Mouse (Mus musculus) heart, embryonic 14.5 days (tissue): Measurements from ENCODE around the gene Hmgcr. TPM values are rescaled to one million over a fixed set of nuclear protein-coding genes. Genes with fewer than 3 reads are reported as not detected.

Source experiments
- ATAC-seq: fragments of 200-750 bp; cut with Nextera tagmentation; 2 replicates; pipeline ENCODE4 v1.8.0; 2017; ENCODE audit warnings: low read depth, moderate TSS enrichment; ENCODE audit not compliant: insufficient number of reproducible peaks, insufficient read depth, low FRiP score
- H3K27ac ChIP-seq, 2 experiments: fragments of 200-500 bp in 1 of 2; fragments of 300-500 bp in 1 of 2; sonication (generic) in 1 of 2; replicated peaks in 1 of 2; 2 replicates each; pipeline ENCODE4 v1.5.1; 2012 to 2014; ENCODE audit warnings: low read depth in 2 of 2, low read length in 2 of 2, control low read depth in 1 of 2, mild to moderate bottlenecking in 1 of 2, mixed read lengths in 1 of 2; ENCODE audit not compliant: control insufficient read depth in 1 of 2, insufficient read depth in 1 of 2
- H3K27me3 ChIP-seq: fragments of 300-500 bp; sonication (generic); 2 replicates; pipeline ENCODE4 v1.6.1; 2014; ENCODE audit warnings: mild to moderate bottlenecking, low read length, control low read depth; ENCODE audit not compliant: control insufficient read depth, insufficient read depth
- H3K36me3 ChIP-seq: fragments of 300-500 bp; sonication (generic); 2 replicates; pipeline ENCODE4 v1.6.1; 2014; ENCODE audit warnings: mild to moderate bottlenecking, control low read depth, low read length, mixed read lengths; ENCODE audit not compliant: control insufficient read depth, insufficient read depth
- H3K4me1 ChIP-seq, 2 experiments: fragments of 200-500 bp in 1 of 2; fragments of 300-500 bp in 1 of 2; sonication (generic) in 1 of 2; 2 replicates each; pipeline ENCODE4 v1.6.1; 2012 to 2014; ENCODE audit warnings: low read length in 2 of 2, control low read depth in 1 of 2, mixed read lengths in 1 of 2; ENCODE audit not compliant: control insufficient read depth in 2 of 2, insufficient read depth in 2 of 2
- H3K4me2 ChIP-seq: fragments of 300-500 bp; sonication (generic); 2 replicates; pipeline ENCODE4 v1.6.1; 2014; ENCODE audit warnings: mild to moderate bottlenecking, low read length
- H3K4me3 ChIP-seq, 2 experiments: fragments of 200-500 bp in 1 of 2; fragments of 300-500 bp in 1 of 2; sonication (generic) in 1 of 2; 2 replicates each; pipeline ENCODE4 v1.5.1; 2012 to 2014; ENCODE audit warnings: low read length in 2 of 2, mild to moderate bottlenecking in 2 of 2, control low read depth in 1 of 2, low read depth in 1 of 2, moderate library complexity in 1 of 2; ENCODE audit not compliant: control insufficient read depth in 1 of 2, insufficient read depth in 1 of 2
- H3K9ac ChIP-seq: fragments of 300-500 bp; sonication (generic); 2 replicates; pipeline ENCODE4 v1.6.1; 2014; ENCODE audit warnings: mild to moderate bottlenecking, low read length
- H3K9me3 ChIP-seq: fragments of 300-500 bp; sonication (generic); 2 replicates; pipeline ENCODE4 v1.6.1; 2016; ENCODE audit warnings: low read length, control low read depth; ENCODE audit not compliant: control insufficient read depth
- WGBS: fragments of 180-500 bp; shearing (Covaris S2); extraction: QIAGEN DNeasy Blood & Tissue Kit; methylation state at CpG from one replicate; pipeline ENCODE4 v1.1.7; 2014; 5-methylcytosine and 5-hydroxymethylcytosine counted together
- polyA plus RNA-seq: library from polyadenylated mRNA; unstranded; fragments of >200 nt; fragmentation: Nextera tagmentation; extraction: Ambion mirVana; gene quantifications from 2 replicates; pipeline ENCODE4 v1.2.1, GENCODE M21; 2014

Gene Hmgcr
- polyA plus RNA-seq, 1 experiment from 2014 or later = 32.2 TPM

- WGBS = 93% methylated on average over 2 of the region's 2 CpGs
Observed at GRCm38 (mm10) chr13:96695428-96695827, 24.7 kb upstream of the Hmgcr start.

DNA sequence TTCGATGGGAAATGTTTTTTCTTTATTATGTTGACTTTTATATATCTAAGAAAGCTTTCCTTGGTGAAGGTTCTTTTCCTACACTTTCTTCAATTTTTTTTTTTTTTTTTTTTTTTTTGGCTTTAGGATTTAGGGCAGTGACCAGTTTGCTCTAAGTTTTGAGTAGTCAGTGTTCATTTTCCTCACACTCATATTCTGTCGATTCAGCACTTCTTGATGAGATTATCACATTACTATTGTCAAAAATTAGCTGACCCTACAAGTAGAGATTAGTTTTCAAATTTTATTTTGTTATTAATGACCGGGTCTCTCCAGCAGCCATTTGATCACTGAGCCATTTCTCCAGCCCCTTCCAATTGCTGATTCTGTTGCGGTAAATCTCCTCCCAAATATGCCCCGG is 19.2 kb upstream of the Hmgcr start:
- H3K36me3 ChIP-seq = no peaks in the 10 kb centered on the region
- no peaks in the 10 kb centered on the region for H3K27me3 ChIP-seq
- no peak overlapping the region for H3K4me3 ChIP-seq
- H3K4me1 ChIP-seq = peaks cover 0 to 2% of the 10 kb centered on the region in 2 experiments; a peak in 1 of 4 replicates
- no peak overlapping the region for H3K9ac ChIP-seq
- no peak overlapping the region for H3K4me2 ChIP-seq
- WGBS = 84% methylated on average over 5 of the region's 5 CpGs
- H3K9me3 ChIP-seq = no peaks in the 10 kb centered on the region
- ATAC-seq = no peak
- no peak overlapping the region for H3K27ac ChIP-seq

More at GRCm38 (mm10) chr13:96695428-96695827, 24.7 kb upstream of the Hmgcr start:
- Histone ChIP-seq H3K36me3 (no peaks in the 10 kb centered on the region), H3K4me3 (no peak overlapping the region), H3K27ac (no peak overlapping the region), H3K9me3 (no peaks in the 10 kb centered on the region), H3K27me3 (no peaks in the 10 kb centered on the region), H3K4me2 (no peak overlapping the region), H3K9ac (no peak overlapping the region), H3K4me1 (no peaks in the 10 kb centered on the region; a peak in 1 of 4 replicates)
- no peak for ATAC-seq

- no peak for ATAC-seq
- Histone ChIP-seq H3K4me3 (no peak overlapping the region), H3K27me3 (no peaks in the 10 kb centered on the region), H3K4me2 (no peak overlapping the region), H3K9me3 (no peaks in the 10 kb centered on the region), H3K27ac (no peak overlapping the region), H3K36me3 (no peaks in the 10 kb centered on the region), H3K4me1 (peaks cover 0 to 2% of the 10 kb centered on the region in 2 experiments; a peak in 2 of 4 replicates), H3K9ac (no peak overlapping the region)
- 83% methylated on average over 9 of the region's 9 CpGs for WGBS
Observed at GRCm38 (mm10) chr13:96687261-96687660, 16.5 kb upstream of the Hmgcr start.

- Histone ChIP-seq H3K27me3 (no peaks in the 10 kb centered on the region), H3K4me2 (no peak overlapping the region), H3K9me3 (no peaks in the 10 kb centered on the region), H3K4me1 (peaks cover 0 to 2% of the 10 kb centered on the region in 2 experiments; a peak in 2 of 4 replicates), H3K4me3 (no peak overlapping the region), H3K9ac (no peak overlapping the region), H3K36me3 (no peaks in the 10 kb centered on the region), H3K27ac (no peak overlapping the region)
- 50% methylated on average over 5 of the region's 5 CpGs for WGBS
- no peak for ATAC-seq
Observed at GRCm38 (mm10) chr13:96684779-96685178, 14.0 kb upstream of the Hmgcr start.

DNA sequence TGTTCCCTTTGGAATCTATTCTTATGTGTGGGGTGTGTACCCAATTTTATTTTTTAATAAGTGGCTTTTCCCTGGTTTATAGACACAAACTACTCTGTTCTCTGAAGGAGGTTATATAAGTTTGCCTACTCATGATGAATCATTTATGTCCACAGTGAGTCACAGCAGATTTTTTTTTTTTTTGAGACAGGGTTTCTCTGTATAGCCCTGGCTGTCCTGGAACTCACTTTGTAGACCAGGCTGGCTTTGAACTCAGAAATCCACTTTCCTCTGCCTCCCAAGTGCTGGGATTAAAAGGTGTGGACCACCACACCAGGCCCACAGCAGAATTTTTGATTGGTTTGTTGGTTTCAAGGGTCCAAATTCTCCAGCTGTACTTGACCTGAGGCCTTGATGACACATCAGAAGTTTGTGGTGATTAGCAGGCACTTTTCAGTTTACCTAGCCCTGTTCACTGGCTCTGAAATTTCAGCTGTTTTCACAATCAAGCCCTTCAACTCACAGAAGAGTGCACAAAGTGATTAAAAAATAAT is 10.4 kb upstream of the Hmgcr start:
- Histone ChIP-seq H3K9me3 (peaks cover 3% of the 10 kb centered on the region; the same call in 1 of the 2 replicates), H3K4me3 (no peak overlapping the region), H3K27me3 (no peaks in the 10 kb centered on the region), H3K4me1 (peaks cover 0 to 2% of the 10 kb centered on the region in 2 experiments; a peak in 2 of 4 replicates), H3K27ac (no peak overlapping the region), H3K36me3 (no peaks in the 10 kb centered on the region), H3K4me2 (no peak overlapping the region), H3K9ac (no peak overlapping the region)
- ATAC-seq = no peak

DNA sequence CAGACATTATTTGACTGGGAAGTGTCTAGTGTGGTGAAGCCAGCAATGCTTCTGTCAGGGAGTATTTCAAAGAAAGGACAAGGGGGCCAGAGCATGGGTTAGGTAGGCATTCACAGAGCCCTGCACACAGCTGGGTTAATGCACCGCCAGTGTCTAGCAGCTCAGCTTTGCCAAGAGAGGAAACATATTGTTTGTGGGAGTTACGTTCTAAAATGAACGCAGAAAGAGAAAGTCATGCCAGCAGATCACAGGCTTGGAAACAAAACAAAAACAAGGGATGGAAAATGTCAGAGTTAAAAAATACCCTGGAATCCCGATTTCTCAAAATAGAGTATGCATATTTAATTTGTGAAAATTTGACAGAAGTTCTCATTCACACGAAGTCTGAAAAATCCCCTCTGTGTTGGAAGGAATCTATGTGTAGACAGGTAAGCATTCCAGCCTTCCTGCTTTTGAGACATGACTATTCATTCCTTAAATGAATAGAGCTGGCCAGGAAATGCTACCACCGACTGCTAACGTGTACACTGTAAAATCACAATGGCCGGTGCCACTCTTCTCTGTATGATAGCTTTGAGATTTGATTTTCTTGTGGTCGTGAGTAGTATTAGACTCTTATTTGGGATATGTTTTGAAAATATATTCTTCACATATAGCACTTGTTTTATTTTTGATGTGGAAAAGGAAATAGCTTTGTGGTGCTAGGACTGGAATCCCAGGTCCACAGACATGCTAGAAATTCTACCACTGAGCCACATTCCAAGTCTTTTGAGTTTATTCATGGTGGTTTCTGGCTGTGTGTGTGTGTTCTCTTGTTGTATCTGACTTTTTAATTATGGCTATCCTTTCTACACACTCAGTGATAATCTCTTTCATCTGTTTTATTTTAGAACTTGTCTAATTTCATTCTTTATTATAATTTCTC is 9.7 kb upstream of the Hmgcr start:
- WGBS = 70% methylated on average over 9 of the region's 9 CpGs
- H3K36me3 ChIP-seq = no peaks in the 10 kb centered on the region
- H3K27ac ChIP-seq = no peak overlapping the region
- H3K9ac ChIP-seq = no peak overlapping the region
- peaks cover 0 to 2% of the 10 kb centered on the region in 2 experiments; a peak in 2 of 4 replicates for H3K4me1 ChIP-seq
- H3K4me2 ChIP-seq = no peak overlapping the region
- H3K9me3 ChIP-seq = peaks cover 3% of the 10 kb centered on the region; the same call in 1 of the 2 replicates
- no peaks in the 10 kb centered on the region for H3K27me3 ChIP-seq
- no peak for ATAC-seq
- no peak overlapping the region for H3K4me3 ChIP-seq

- Histone ChIP-seq H3K4me1 (no peaks in the 10 kb centered on the region), H3K4me2 (no peak overlapping the region), H3K9ac (no peak overlapping the region), H3K4me3 (no peak overlapping the region), H3K36me3 (no peaks in the 10 kb centered on the region), H3K27me3 (no peaks in the 10 kb centered on the region), H3K27ac (no peak overlapping the region), H3K9me3 (peaks cover 3% of the 10 kb centered on the region; the same call in 1 of the 2 replicates)
- WGBS = 69% methylated on average over 6 of the region's 6 CpGs
- no peak for ATAC-seq
Observed at GRCm38 (mm10) chr13:96678616-96679015, 7.9 kb upstream of the Hmgcr start.
